Comparison of ENCODE assay signal across 17 mouse cellular contexts in the genomic region with DNA sequence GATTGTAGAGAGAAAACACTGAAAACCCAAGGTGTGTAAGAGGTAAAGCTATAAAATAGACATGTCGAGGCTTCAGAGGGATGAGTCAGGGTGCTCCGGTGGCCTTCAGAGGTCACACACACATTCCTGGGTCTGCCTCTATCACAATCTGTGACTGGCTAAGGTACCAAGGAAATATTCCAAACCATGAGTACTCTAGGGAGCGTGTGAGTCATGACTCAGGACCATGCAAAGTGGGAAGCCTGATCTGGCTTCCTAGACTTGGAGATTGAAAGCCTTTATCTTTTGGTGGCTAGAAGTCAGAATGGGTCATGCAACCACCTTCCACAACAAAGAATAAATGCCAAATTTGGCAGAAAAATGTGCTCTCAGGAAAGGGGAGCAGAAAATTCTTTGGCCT.
"Had no signal": no experiment of that assay in that cellular context is flagged by ENCODE, and none has a peak within 500 bp of the region (broad histone marks: within the 10 kb centered on the region; RNA-seq: fewer than 3 reads in every experiment).

No protein-coding gene starts in this region.

- H3K9me3 ChIP-seq: liver, embryonic 13.5 days; midbrain, embryonic 15.5 days; neural tube, embryonic 12.5 days; neural tube, embryonic 15.5 days; stomach, embryonic 15.5 days had no signal

- ATAC-seq: midbrain, embryonic 15.5 days had no signal

- H3K27ac ChIP-seq: layer of hippocampus, adult 2 months; liver, embryonic 13.5 days; midbrain, embryonic 15.5 days; neural tube, embryonic 12.5 days; neural tube, embryonic 15.5 days; stomach, embryonic 15.5 days had no signal

- H3K36me3 ChIP-seq: liver, embryonic 13.5 days; midbrain, embryonic 15.5 days; neural tube, embryonic 15.5 days; stomach, embryonic 15.5 days had no signal

- H3K9ac ChIP-seq: liver, embryonic 13.5 days; midbrain, embryonic 15.5 days; neural tube, embryonic 12.5 days; neural tube, embryonic 15.5 days; stomach, embryonic 15.5 days had no signal

- H3K4me2 ChIP-seq: liver, embryonic 13.5 days; midbrain, embryonic 11.5 days; midbrain, embryonic 15.5 days; neural tube, embryonic 12.5 days; neural tube, embryonic 15.5 days; stomach, embryonic 15.5 days had no signal

- H3K27me3 ChIP-seq: liver, embryonic 13.5 days; midbrain, embryonic 15.5 days; neural tube, embryonic 12.5 days; neural tube, embryonic 15.5 days; stomach, embryonic 15.5 days had no signal

- DNase-seq: kidney, postnatal 14 days; kidney, postnatal 4 days; layer of hippocampus, adult 9-11 months; liver, embryonic 13.5 days; lung, adult 2 months; lung, postnatal 14 days; lung, postnatal 4 days; right cerebral cortex, adult 18-20 months; right cerebral cortex, postnatal 14 days; right cerebral cortex, postnatal 4 days; thymus, postnatal 36 days had no signal

- H3K4me3 ChIP-seq: layer of hippocampus, adult 2 months; liver, embryonic 13.5 days; midbrain, embryonic 15.5 days; neural tube, embryonic 12.5 days; neural tube, embryonic 15.5 days; stomach, embryonic 15.5 days had no signal
